Mouse (Mus musculus): ENCODE data around the gene Id2. TPM values are rescaled to one million over a fixed set of nuclear protein-coding genes. Genes with fewer than 3 reads are reported as not detected.

The Id2 gene
- polyA plus RNA-seq, 1 experiment from 2014 or later, result 444 TPM

GRCm38 (mm10) chr12:25112806-25113205, 15.9 kb upstream of the Id2 start:
- TF ChIP-seq CTCF (IDR thresholded peaks at IDR 0.05) (no peak), EP300 (IDR thresholded peaks at IDR 0.05) (no peak)
- H3K36me3 ChIP-seq (ENCODE audit: insufficient read depth, low read length), result no peaks in the 10 kb centered on the region
- DNase-seq (ENCODE audit: low spot score), result no peak
- H3K27ac ChIP-seq (ENCODE audit: low read length), result no peak overlapping the region
- H3K4me1 ChIP-seq (ENCODE audit: insufficient read depth, low read depth, low read length), result peaks cover 3% of the 10 kb centered on the region; the same call in 1 of the 2 replicates
- no peaks in the 10 kb centered on the region for H3K9me3 ChIP-seq (ENCODE audit: low read length)
- 94% methylated on average over 2 of the region's 2 CpGs for WGBS
- H3K9ac ChIP-seq (replicated peaks; ENCODE audit: low read depth), result no peak overlapping the region
- no peak overlapping the region for H3K4me2 ChIP-seq (replicated peaks; ENCODE audit: low read depth, low read length)
- no peaks in the 10 kb centered on the region for H3K27me3 ChIP-seq (replicated peaks; ENCODE audit: insufficient read depth, low read length)
- H3K4me3 ChIP-seq (ENCODE audit: low read depth, low read length), result no peak overlapping the region
- ATAC-seq, result no peak

DNA sequence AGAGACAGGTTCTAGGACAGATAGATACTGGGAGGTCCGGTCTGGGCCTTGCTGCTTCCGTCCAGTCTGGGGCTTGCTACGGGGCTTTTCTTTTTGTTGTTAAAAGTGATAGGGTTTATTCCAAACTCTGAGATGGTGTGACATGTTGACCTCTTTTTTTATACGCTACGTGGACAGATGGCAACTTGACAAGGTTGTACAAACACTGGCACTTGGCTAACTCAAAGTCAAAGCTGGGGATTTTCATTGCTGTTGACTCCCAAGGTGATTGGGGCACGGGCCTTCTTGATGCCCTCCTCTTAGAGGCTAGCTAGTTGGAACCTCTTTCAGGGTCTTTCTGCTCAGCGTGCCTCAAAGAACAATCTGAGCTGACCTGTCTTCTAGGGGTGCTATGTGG, 13.7 kb upstream of the Id2 start:
- 75% methylated on average over 7 of the region's 7 CpGs for WGBS
- H3K4me1 ChIP-seq (ENCODE audit: insufficient read depth, low read depth, low read length), result no peaks in the 10 kb centered on the region
- no peak overlapping the region for H3K27ac ChIP-seq (ENCODE audit: low read length)
- H3K4me3 ChIP-seq (ENCODE audit: low read depth, low read length), result no peak overlapping the region
- ATAC-seq, result no peak
- no peaks in the 10 kb centered on the region for H3K36me3 ChIP-seq (ENCODE audit: insufficient read depth, low read length)
- H3K4me2 ChIP-seq (replicated peaks; ENCODE audit: low read depth, low read length), result no peak overlapping the region
- H3K9ac ChIP-seq (replicated peaks; ENCODE audit: low read depth), result no peak overlapping the region
- no peak for TF ChIP-seq EP300 (IDR thresholded peaks at IDR 0.05)
- no peaks in the 10 kb centered on the region for H3K9me3 ChIP-seq (ENCODE audit: low read length)
- DNase-seq (ENCODE audit: low spot score), result no peak
- H3K27me3 ChIP-seq (replicated peaks; ENCODE audit: insufficient read depth, low read length), result no peaks in the 10 kb centered on the region

- ATAC-seq, result no peak
- no peak overlapping the region for H3K4me3 ChIP-seq (ENCODE audit: low read depth, low read length)
These were observed 13.2 kb upstream of the Id2 start for GRCm38 (mm10) chr12:25109971-25110681.

GRCm38 (mm10) chr12:25108865-25109264, 11.9 kb upstream of the Id2 start:
- 40% methylated on average over 2 of the region's 2 CpGs for WGBS
- no peaks in the 10 kb centered on the region for H3K36me3 ChIP-seq (ENCODE audit: insufficient read depth, low read length)
- ATAC-seq (no peak; the same call in 1 of the 2 replicates), DNase-seq (ENCODE audit: low spot score) (no peak)
- H3K9me3 ChIP-seq (ENCODE audit: low read length), result no peaks in the 10 kb centered on the region
- no peak overlapping the region for H3K4me3 ChIP-seq (ENCODE audit: low read depth, low read length)
- TF ChIP-seq CTCF (IDR thresholded peaks at IDR 0.05), result no peak
- no peak for TF ChIP-seq EP300 (IDR thresholded peaks at IDR 0.05)
- H3K27ac ChIP-seq (ENCODE audit: low read length), result no peak overlapping the region
- H3K4me1 ChIP-seq (ENCODE audit: insufficient read depth, low read depth, low read length), result no peaks in the 10 kb centered on the region
- no peaks in the 10 kb centered on the region for H3K27me3 ChIP-seq (replicated peaks; ENCODE audit: insufficient read depth, low read length)
- H3K9ac ChIP-seq (replicated peaks; ENCODE audit: low read depth), result no peak overlapping the region
- H3K4me2 ChIP-seq (replicated peaks; ENCODE audit: low read depth, low read length), result no peak overlapping the region

More at GRCm38 (mm10) chr12:25109971-25110681, 13.2 kb upstream of the Id2 start:
- Histone ChIP-seq H3K4me2 (replicated peaks; ENCODE audit: low read depth, low read length) (no peak overlapping the region), H3K9me3 (ENCODE audit: low read length) (no peaks in the 10 kb centered on the region), H3K27me3 (replicated peaks; ENCODE audit: insufficient read depth, low read length) (no peaks in the 10 kb centered on the region), H3K27ac (ENCODE audit: low read length) (no peak overlapping the region), H3K4me1 (ENCODE audit: insufficient read depth, low read depth, low read length) (no peaks in the 10 kb centered on the region), H3K9ac (replicated peaks; ENCODE audit: low read depth) (no peak overlapping the region), H3K36me3 (ENCODE audit: insufficient read depth, low read length) (no peaks in the 10 kb centered on the region)
- WGBS, result 73% methylated on average over 7 of the region's 7 CpGs
- TF ChIP-seq EP300 (IDR thresholded peaks at IDR 0.05) (no peak), CTCF (IDR thresholded peaks at IDR 0.05) (no peak)
- DNase-seq (ENCODE audit: low spot score), result no peak

DNA sequence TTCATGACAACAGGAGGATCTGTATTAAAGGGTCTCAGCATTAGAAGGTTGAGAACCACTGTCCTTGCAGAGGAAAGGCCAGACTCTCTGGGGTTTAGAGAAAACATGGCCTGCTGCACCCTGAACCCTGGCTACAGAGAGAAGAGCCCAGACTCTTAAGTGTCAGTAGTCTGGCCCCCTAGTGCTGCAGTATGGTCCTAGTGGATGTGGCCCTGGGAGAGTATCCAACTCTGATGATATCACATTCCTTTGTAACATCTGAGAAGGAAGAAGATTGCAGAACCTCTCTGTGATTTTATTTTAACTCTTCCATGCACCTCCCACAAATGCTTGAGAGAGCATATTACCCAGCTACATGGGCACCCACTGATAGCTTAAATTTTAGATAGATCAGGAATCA, 7.6 kb upstream of the Id2 start:
- no peak overlapping the region for H3K4me3 ChIP-seq (ENCODE audit: low read depth, low read length)
- no peak for TF ChIP-seq CTCF (IDR thresholded peaks at IDR 0.05)
- no peak for TF ChIP-seq EP300 (IDR thresholded peaks at IDR 0.05)
- no peaks in the 10 kb centered on the region for H3K4me1 ChIP-seq (ENCODE audit: insufficient read depth, low read depth, low read length)
- H3K36me3 ChIP-seq (ENCODE audit: insufficient read depth, low read length), result no peaks in the 10 kb centered on the region
- H3K4me2 ChIP-seq (replicated peaks; ENCODE audit: low read depth, low read length), result no peak overlapping the region
- no peaks in the 10 kb centered on the region for H3K27me3 ChIP-seq (replicated peaks; ENCODE audit: insufficient read depth, low read length)
- H3K27ac ChIP-seq (ENCODE audit: low read length), result no peak overlapping the region
- no peak for DNase-seq (ENCODE audit: low spot score)
- no peaks in the 10 kb centered on the region for H3K9me3 ChIP-seq (ENCODE audit: low read length)
- ATAC-seq, result no peak
- H3K9ac ChIP-seq (replicated peaks; ENCODE audit: low read depth), result no peak overlapping the region

DNA sequence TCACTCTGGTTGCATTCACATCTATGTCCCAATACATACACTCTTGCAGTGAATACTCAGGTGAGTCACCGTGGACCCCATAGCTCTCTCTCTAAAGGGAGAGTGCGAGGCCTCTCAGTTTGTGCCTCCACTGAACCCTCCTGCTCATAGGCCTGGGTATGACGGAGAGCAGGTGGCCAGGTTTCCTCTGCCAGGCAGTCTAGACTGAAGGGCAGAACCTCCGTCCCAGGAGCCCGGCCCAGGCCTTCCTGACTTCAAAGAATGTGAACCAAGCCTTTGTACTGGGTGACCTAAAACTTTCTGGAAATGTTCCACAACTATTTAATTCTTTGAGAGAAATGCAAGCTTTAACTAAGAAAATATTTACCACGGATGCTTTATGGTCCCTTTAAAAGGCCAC, 7.0 kb upstream of the Id2 start:
- H3K36me3 ChIP-seq (ENCODE audit: insufficient read depth, low read length), result no peaks in the 10 kb centered on the region
- H3K4me3 ChIP-seq (ENCODE audit: low read depth, low read length), result no peak overlapping the region
- no peak for ATAC-seq
- 77% methylated on average over 6 of the region's 6 CpGs for WGBS
- H3K9ac ChIP-seq (replicated peaks; ENCODE audit: low read depth), result no peak overlapping the region
- TF ChIP-seq EP300 (IDR thresholded peaks at IDR 0.05) (no peak), CTCF (IDR thresholded peaks at IDR 0.05) (no peak)
- H3K9me3 ChIP-seq (ENCODE audit: low read length), result no peaks in the 10 kb centered on the region
- no peak for DNase-seq (ENCODE audit: low spot score)
- H3K4me2 ChIP-seq (replicated peaks; ENCODE audit: low read depth, low read length), result no peak overlapping the region
- no peak overlapping the region for H3K27ac ChIP-seq (ENCODE audit: low read length)
- no peaks in the 10 kb centered on the region for H3K27me3 ChIP-seq (replicated peaks; ENCODE audit: insufficient read depth, low read length)
- no peaks in the 10 kb centered on the region for H3K4me1 ChIP-seq (ENCODE audit: insufficient read depth, low read depth, low read length)
